Mouse (Mus musculus) embryonic facial prominence, embryonic 10.5 days (tissue): ENCODE data around the gene Rab8b. TPM values are rescaled to one million over a fixed set of nuclear protein-coding genes. Genes with fewer than 3 reads are reported as not detected.

Experiments used
- DNase-seq: peaks from one replicate; pipeline ENCODE4 v3.0.0-alpha.2; 2017; ENCODE audit warnings: low spot score
- H3K27ac ChIP-seq: fragments of 300-500 bp; sonication (generic); replicated peaks from 2 replicates; pipeline ENCODE4 v1.5.1; 2016; ENCODE audit warnings: mild to moderate bottlenecking
- H3K27me3 ChIP-seq: fragments of 300-500 bp; sonication (generic); replicated peaks from 2 replicates; pipeline ENCODE4 v1.6.1; 2016; ENCODE audit warnings: low read depth, mild to moderate bottlenecking; ENCODE audit not compliant: poor library complexity, severe bottlenecking
- H3K36me3 ChIP-seq: fragments of 300-500 bp; sonication (generic); replicated peaks from 2 replicates; pipeline ENCODE4 v1.6.1; 2016; ENCODE audit warnings: mild to moderate bottlenecking, moderate library complexity
- H3K4me1 ChIP-seq: fragments of 300-500 bp; sonication (generic); 2 replicates; pipeline ENCODE4 v1.6.1; 2016
- H3K4me3 ChIP-seq: fragments of 300-500 bp; sonication (generic); 2 replicates; pipeline ENCODE4 v1.5.1; 2016; ENCODE audit warnings: mild to moderate bottlenecking, moderate library complexity
- H3K9me3 ChIP-seq: fragments of 300-500 bp; sonication (generic); 2 replicates; pipeline ENCODE4 v1.6.1; 2016; ENCODE audit warnings: mild to moderate bottlenecking
- WGBS: fragments of 180-500 bp; shearing (Covaris S2); methylation state at CpG from one replicate; pipeline ENCODE4 v1.1.7; 2016; 5-methylcytosine and 5-hydroxymethylcytosine counted together
- polyA plus RNA-seq: library from polyadenylated mRNA; unstranded; fragments of >200 nt; fragmentation: Nextera tagmentation; extraction: Ambion mirVana; gene quantifications from 2 replicates; pipeline ENCODE4 v1.2.1, GENCODE M21; 2016

Rab8b gene
- 21.4 and 23.9 TPM in 2 replicates for polyA plus RNA-seq

- H3K4me3 ChIP-seq = peak within 1 kb of the TSS; percentile 97
- H3K27me3 ChIP-seq = peaks cover 6% of the 10 kb centered on the region; the same call in 1 of the 2 replicates
- peak; percentile 100 for DNase-seq
- H3K4me1 ChIP-seq = peaks cover 42% of the 10 kb centered on the region
- peaks cover 9% of the 10 kb centered on the region; the same call in 1 of the 2 replicates for H3K36me3 ChIP-seq
- H3K27ac ChIP-seq = peak within 1 kb of the TSS; percentile 95
- no peaks in the 10 kb centered on the region for H3K9me3 ChIP-seq
- under 1% methylated on average over 49 of the region's 49 CpGs for WGBS
These were observed at the start of gene Rab8b for GRCm38 (mm10) chr9:66919382-66919971. Rab8b (minus strand) TSS chr9:66919687.

- Histone ChIP-seq H3K9me3 (no peaks in the 10 kb centered on the region), H3K4me3 (no peak overlapping the region), H3K4me1 (no peaks in the 10 kb centered on the region), H3K36me3 (peaks cover 28% of the 10 kb centered on the region), H3K27ac (no peak overlapping the region), H3K27me3 (no peaks in the 10 kb centered on the region)
- WGBS = 92% methylated on average over 8 of the region's 8 CpGs
- DNase-seq = no peak
These were observed 48.0 kb upstream of the Rab8b start for GRCm38 (mm10) chr9:66967492-66967891.

- H3K4me1 ChIP-seq = no peaks in the 10 kb centered on the region
- no peak overlapping the region for H3K4me3 ChIP-seq
- WGBS = 80% methylated on average over 3 of the region's 3 CpGs
- H3K36me3 ChIP-seq = no peaks in the 10 kb centered on the region
- H3K27ac ChIP-seq = no peak overlapping the region
- no peaks in the 10 kb centered on the region for H3K27me3 ChIP-seq
- no peak for DNase-seq
- H3K9me3 ChIP-seq = no peaks in the 10 kb centered on the region
These were observed 42.0 kb upstream of the Rab8b start for GRCm38 (mm10) chr9:66961478-66961877.

- DNase-seq = no peak
- no peaks in the 10 kb centered on the region for H3K27me3 ChIP-seq
- H3K27ac ChIP-seq = no peak overlapping the region
- WGBS = 91% methylated on average over 3 of the region's 3 CpGs
- H3K36me3 ChIP-seq = no peaks in the 10 kb centered on the region
- H3K4me1 ChIP-seq = no peaks in the 10 kb centered on the region
- no peak overlapping the region for H3K4me3 ChIP-seq
- no peaks in the 10 kb centered on the region for H3K9me3 ChIP-seq
These were observed 38.0 kb upstream of the Rab8b start for GRCm38 (mm10) chr9:66957451-66957850.

GRCm38 (mm10) chr9:66952886-66953285, 33.4 kb upstream of the Rab8b start:
- Histone ChIP-seq H3K27me3 (no peaks in the 10 kb centered on the region), H3K36me3 (peaks cover 18% of the 10 kb centered on the region), H3K9me3 (no peaks in the 10 kb centered on the region), H3K27ac (no peak overlapping the region), H3K4me3 (no peak overlapping the region), H3K4me1 (no peaks in the 10 kb centered on the region)
- no peak for DNase-seq
- 86% methylated on average over 2 of the region's 2 CpGs for WGBS

- no peak for DNase-seq
- no peak overlapping the region for H3K4me3 ChIP-seq
- H3K4me1 ChIP-seq = no peaks in the 10 kb centered on the region
- H3K27ac ChIP-seq = no peak overlapping the region
- no peaks in the 10 kb centered on the region for H3K27me3 ChIP-seq
- H3K9me3 ChIP-seq = no peaks in the 10 kb centered on the region
- peaks cover 24% of the 10 kb centered on the region for H3K36me3 ChIP-seq
- WGBS = 80% methylated on average over 8 of the region's 8 CpGs
These were observed 32.8 kb upstream of the Rab8b start for GRCm38 (mm10) chr9:66952321-66952720.

GRCm38 (mm10) chr9:66948536-66948935, 29.0 kb upstream of the Rab8b start:
- WGBS = 97% methylated on average over 2 of the region's 2 CpGs

GRCm38 (mm10) chr9:66945647-66946641, 26.5 kb upstream of the Rab8b start, which contains the start of gene Rps27l:
Rps27l (plus strand) TSS chr9:66946086.
- Histone ChIP-seq H3K36me3 (peaks cover 24% of the 10 kb centered on the region), H3K4me1 (peaks cover 18% of the 10 kb centered on the region), H3K4me3 (peak within 1 kb of the TSS; percentile 79), H3K27me3 (no peaks in the 10 kb centered on the region), H3K27ac (peak within 1 kb of the TSS; percentile 96), H3K9me3 (no peaks in the 10 kb centered on the region)
- peak; percentile 97 for DNase-seq
- WGBS = under 1% methylated on average over 77 of the region's 77 CpGs

More at GRCm38 (mm10) chr9:66948536-66948935, 29.0 kb upstream of the Rab8b start:
- H3K4me1 ChIP-seq = peaks cover 18% of the 10 kb centered on the region
- DNase-seq = no peak
- no peaks in the 10 kb centered on the region for H3K9me3 ChIP-seq
- H3K27me3 ChIP-seq = no peaks in the 10 kb centered on the region
- no peak overlapping the region for H3K4me3 ChIP-seq
- H3K27ac ChIP-seq = no peak overlapping the region
- H3K36me3 ChIP-seq = peaks cover 24% of the 10 kb centered on the region

- Histone ChIP-seq H3K9me3 (no peaks in the 10 kb centered on the region), H3K4me1 (peaks cover 18% of the 10 kb centered on the region), H3K36me3 (peaks cover 24% of the 10 kb centered on the region), H3K27me3 (no peaks in the 10 kb centered on the region), H3K27ac (peak overlapping the region; percentile 96), H3K4me3 (peak overlapping the region; percentile 79)
- 19% methylated on average over 4 of the region's 4 CpGs for WGBS
- DNase-seq = no peak
These were observed 25.7 kb upstream of the Rab8b start for GRCm38 (mm10) chr9:66945161-66945560.

GRCm38 (mm10) chr9:66938836-66939235, 19.3 kb upstream of the Rab8b start:
- 11% methylated on average over 4 of the region's 4 CpGs for WGBS
- H3K4me1 ChIP-seq = peaks cover 5% of the 10 kb centered on the region; the same call in 1 of the 2 replicates
- H3K9me3 ChIP-seq = no peaks in the 10 kb centered on the region
- no peaks in the 10 kb centered on the region for H3K27me3 ChIP-seq
- H3K36me3 ChIP-seq = no peaks in the 10 kb centered on the region
- peak; percentile 37 for DNase-seq
- H3K4me3 ChIP-seq = no peak overlapping the region
- no peak overlapping the region for H3K27ac ChIP-seq

- DNase-seq = no peak
- Histone ChIP-seq H3K27me3 (no peaks in the 10 kb centered on the region), H3K9me3 (no peaks in the 10 kb centered on the region), H3K4me3 (no peak overlapping the region), H3K27ac (no peak overlapping the region), H3K4me1 (peaks cover 9% of the 10 kb centered on the region; the same call in 1 of the 2 replicates), H3K36me3 (no peaks in the 10 kb centered on the region)
- 86% methylated on average over 8 of the region's 8 CpGs for WGBS
These were observed 18.0 kb upstream of the Rab8b start for GRCm38 (mm10) chr9:66937507-66937906.

GRCm38 (mm10) chr9:66933869-66934808, 14.7 kb upstream of the Rab8b start:
- 67% methylated on average over 19 of the region's 19 CpGs for WGBS
- peaks cover 15% of the 10 kb centered on the region for H3K4me1 ChIP-seq
- DNase-seq = no peak
- H3K27ac ChIP-seq = no peak overlapping the region
- no peaks in the 10 kb centered on the region for H3K27me3 ChIP-seq
- no peak overlapping the region for H3K4me3 ChIP-seq
- no peaks in the 10 kb centered on the region for H3K36me3 ChIP-seq
- H3K9me3 ChIP-seq = no peaks in the 10 kb centered on the region
